Mouse (Mus musculus) heart, embryonic 15.5 days (tissue): ENCODE measurements around the gene Lhx5. TPM values are rescaled to one million over a fixed set of nuclear protein-coding genes. Genes with fewer than 3 reads are reported as not detected.

Source experiments
- ATAC-seq: fragments of 200-750 bp; cut with Nextera tagmentation; replicated peaks from 2 replicates; pipeline ENCODE4 v1.8.0; 2017; ENCODE audit warnings: low read depth, moderate TSS enrichment; ENCODE audit not compliant: insufficient number of reproducible peaks, insufficient read depth, low FRiP score
- H3K27ac ChIP-seq: fragments of 300-500 bp; sonication (generic); 2 replicates; pipeline ENCODE4 v1.5.1; 2015; ENCODE audit warnings: mild to moderate bottlenecking, inconsistent platforms
- H3K27me3 ChIP-seq: fragments of 300-500 bp; sonication (generic); 2 replicates; pipeline ENCODE4 v1.6.1; 2015; ENCODE audit warnings: inconsistent platforms
- H3K36me3 ChIP-seq: fragments of 300-500 bp; sonication (generic); 2 replicates; pipeline ENCODE4 v1.6.1; 2015; ENCODE audit warnings: mild to moderate bottlenecking, inconsistent platforms
- H3K4me1 ChIP-seq: fragments of 300-500 bp; sonication (generic); replicated peaks from 2 replicates; pipeline ENCODE4 v1.6.1; 2015; ENCODE audit warnings: inconsistent platforms
- H3K4me2 ChIP-seq: fragments of 300-500 bp; sonication (generic); 2 replicates; pipeline ENCODE4 v1.6.1; 2015; ENCODE audit warnings: inconsistent platforms, mild to moderate bottlenecking, moderate library complexity
- H3K4me3 ChIP-seq: fragments of 300-500 bp; sonication (generic); 2 replicates; pipeline ENCODE4 v1.5.1; 2015; ENCODE audit warnings: mild to moderate bottlenecking, inconsistent platforms
- H3K9ac ChIP-seq: fragments of 300-500 bp; sonication (generic); 2 replicates; pipeline ENCODE4 v1.6.1; 2015; ENCODE audit warnings: mild to moderate bottlenecking, inconsistent platforms
- H3K9me3 ChIP-seq: fragments of 300-500 bp; sonication (generic); replicated peaks from 2 replicates; pipeline ENCODE4 v1.6.1; 2016; ENCODE audit warnings: inconsistent platforms
- WGBS: fragments of 180-500 bp; shearing (Covaris S2); methylation state at CpG from one replicate; pipeline ENCODE4 v1.1.7; 2015; ENCODE audit warnings: mixed read lengths; 5-methylcytosine and 5-hydroxymethylcytosine counted together
- polyA plus RNA-seq: library from polyadenylated mRNA; unstranded; fragments of >200 nt; fragmentation: Nextera tagmentation; extraction: Ambion mirVana; gene quantifications from 2 replicates; pipeline ENCODE4 v1.2.1, GENCODE M21; 2015

The Lhx5 gene
- polyA plus RNA-seq, 1 experiment from 2014 or later, result not detected

DNA sequence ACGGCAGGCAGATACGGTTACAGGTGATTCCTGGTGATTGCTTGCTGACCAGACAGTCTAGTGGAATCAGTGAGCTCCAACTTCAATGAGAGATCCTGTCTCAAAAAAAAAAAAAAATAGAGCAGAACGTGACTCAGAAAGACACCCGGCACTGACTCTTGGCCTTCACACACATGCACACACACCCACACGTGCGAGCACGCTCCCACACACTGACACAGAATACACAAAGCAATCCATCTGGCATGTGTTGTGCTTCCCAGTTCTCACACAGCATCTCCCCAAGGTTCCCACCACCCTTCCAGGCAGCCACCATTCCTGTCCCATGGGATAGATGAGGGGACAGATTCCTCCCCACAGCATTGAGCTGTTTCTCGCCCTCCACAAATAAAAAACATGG lies 11.4 kb upstream of the Lhx5 start:
- H3K4me1 ChIP-seq, result no peaks in the 10 kb centered on the region
- no peaks in the 10 kb centered on the region for H3K9me3 ChIP-seq
- H3K9ac ChIP-seq, result no peak overlapping the region
- no peak overlapping the region for H3K27ac ChIP-seq
- no peak for ATAC-seq
- H3K36me3 ChIP-seq, result no peaks in the 10 kb centered on the region
- 77% methylated on average over 8 of the region's 8 CpGs for WGBS
- H3K27me3 ChIP-seq, result peaks cover 85% of the 10 kb centered on the region
- no peak overlapping the region for H3K4me2 ChIP-seq
- H3K4me3 ChIP-seq, result no peak overlapping the region

DNA sequence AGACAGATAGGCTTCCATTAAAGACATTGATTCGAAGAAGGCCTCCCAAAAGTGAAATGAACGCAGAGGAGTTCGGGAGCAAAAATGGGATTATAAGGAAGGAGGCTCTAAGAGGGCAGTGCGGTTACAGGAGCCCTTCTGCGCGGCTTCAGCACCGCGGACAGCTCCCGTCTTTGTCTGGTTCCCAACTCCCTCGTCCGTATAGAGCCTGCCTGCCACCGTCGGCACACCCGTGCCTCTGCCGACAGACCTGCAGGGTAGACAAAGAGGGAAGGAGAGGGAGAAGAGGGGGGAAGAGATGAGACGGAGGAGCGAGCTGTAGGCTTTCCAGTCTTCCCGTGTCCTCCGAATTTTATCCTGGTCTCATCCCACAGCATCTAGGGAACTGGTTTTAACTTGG lies 7.5 kb upstream of the Lhx5 start:
- Histone ChIP-seq H3K4me3 (no peak overlapping the region), H3K27ac (no peak overlapping the region), H3K36me3 (no peaks in the 10 kb centered on the region), H3K4me1 (no peaks in the 10 kb centered on the region), H3K9me3 (no peaks in the 10 kb centered on the region), H3K27me3 (peaks cover 97% of the 10 kb centered on the region), H3K4me2 (no peak overlapping the region), H3K9ac (no peak overlapping the region)
- 0% methylated on average over 19 of the region's 19 CpGs for WGBS
- ATAC-seq, result peak; percentile 67; the same call in 1 of the 2 replicates

DNA sequence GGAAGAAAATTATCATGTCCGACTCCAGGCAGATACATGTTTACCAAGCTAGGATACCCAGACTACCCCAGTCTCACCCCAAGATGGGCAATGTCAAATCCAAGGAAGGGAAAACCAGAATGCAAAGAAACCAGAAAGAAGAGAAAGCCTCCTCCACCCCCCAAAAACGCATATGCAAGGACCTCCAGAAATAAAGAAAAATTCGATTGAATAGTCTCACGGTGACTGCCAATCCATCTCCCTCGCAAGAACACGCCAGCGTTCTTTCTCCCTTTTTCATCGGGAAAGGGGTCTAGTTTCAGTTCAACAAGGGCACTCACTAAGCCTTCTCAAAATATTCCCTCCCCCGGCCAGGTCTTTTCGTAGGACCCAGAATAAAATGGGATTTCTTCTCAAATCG lies 6.8 kb upstream of the Lhx5 start:
- Histone ChIP-seq H3K27me3 (peaks cover 96% of the 10 kb centered on the region), H3K9me3 (no peaks in the 10 kb centered on the region), H3K36me3 (no peaks in the 10 kb centered on the region), H3K4me1 (no peaks in the 10 kb centered on the region), H3K4me3 (no peak overlapping the region), H3K27ac (no peak overlapping the region), H3K4me2 (no peak overlapping the region), H3K9ac (no peak overlapping the region)
- ATAC-seq, result no peak
- WGBS, result 2% methylated on average over 11 of the region's 11 CpGs

DNA sequence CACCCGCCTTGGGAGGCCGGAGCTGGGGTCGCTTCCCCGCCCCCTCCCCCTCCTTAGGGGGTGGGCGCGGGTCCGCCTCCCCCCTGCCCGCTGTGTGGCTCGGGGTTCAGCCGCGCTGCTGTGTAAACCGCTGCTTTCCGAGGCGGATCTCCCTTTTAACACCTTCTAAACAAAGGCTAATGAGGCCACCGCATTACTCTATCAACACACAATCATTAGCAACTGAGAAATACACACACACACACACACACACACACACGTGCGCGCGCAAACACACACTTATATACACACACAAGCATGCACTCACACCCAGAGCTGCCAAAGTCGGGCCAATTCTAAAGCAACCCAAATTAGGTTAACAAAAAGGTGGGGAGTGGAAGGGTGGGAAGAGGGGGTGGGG lies 5.8 kb upstream of the Lhx5 start:
- Histone ChIP-seq H3K4me3 (no peak overlapping the region), H3K9ac (no peak overlapping the region), H3K27me3 (peaks cover 97% of the 10 kb centered on the region), H3K9me3 (no peaks in the 10 kb centered on the region), H3K4me1 (no peaks in the 10 kb centered on the region), H3K36me3 (no peaks in the 10 kb centered on the region), H3K4me2 (no peak overlapping the region), H3K27ac (no peak overlapping the region)
- under 1% methylated on average over 20 of the region's 20 CpGs for WGBS
- ATAC-seq, result no peak

DNA sequence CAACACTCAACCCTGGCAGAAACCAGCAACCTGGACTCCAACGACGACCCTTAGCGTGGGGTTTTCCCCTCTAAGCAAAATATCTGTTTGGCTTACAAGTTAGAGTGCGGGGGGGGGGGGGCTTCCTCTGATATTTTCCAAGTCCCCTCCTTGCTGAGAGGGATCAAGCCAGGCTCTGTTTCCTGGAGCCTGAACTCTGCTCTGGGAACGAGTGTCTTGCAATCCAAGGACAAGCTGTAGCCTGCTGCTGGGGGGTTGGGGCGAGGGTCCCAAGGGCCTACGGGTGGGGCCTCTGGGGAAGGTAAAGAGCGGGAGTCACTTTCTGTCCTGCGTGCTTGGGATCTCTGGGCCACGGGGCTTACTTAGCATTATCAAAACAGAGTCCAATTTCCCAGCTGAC lies 4.9 kb upstream of the Lhx5 start:
- H3K4me3 ChIP-seq, result no peak overlapping the region
- ATAC-seq, result no peak
- H3K4me1 ChIP-seq, result peaks cover under 1% of the 10 kb centered on the region; the same call in 1 of the 2 replicates
- 4% methylated on average over 10 of the region's 10 CpGs for whole genome bisulfite sequencing
- no peaks in the 10 kb centered on the region for H3K36me3 ChIP-seq
- H3K9ac ChIP-seq, result no peak overlapping the region
- peaks cover 97% of the 10 kb centered on the region for H3K27me3 ChIP-seq
- no peak overlapping the region for H3K4me2 ChIP-seq
- H3K27ac ChIP-seq, result no peak overlapping the region
- H3K9me3 ChIP-seq, result no peaks in the 10 kb centered on the region

DNA sequence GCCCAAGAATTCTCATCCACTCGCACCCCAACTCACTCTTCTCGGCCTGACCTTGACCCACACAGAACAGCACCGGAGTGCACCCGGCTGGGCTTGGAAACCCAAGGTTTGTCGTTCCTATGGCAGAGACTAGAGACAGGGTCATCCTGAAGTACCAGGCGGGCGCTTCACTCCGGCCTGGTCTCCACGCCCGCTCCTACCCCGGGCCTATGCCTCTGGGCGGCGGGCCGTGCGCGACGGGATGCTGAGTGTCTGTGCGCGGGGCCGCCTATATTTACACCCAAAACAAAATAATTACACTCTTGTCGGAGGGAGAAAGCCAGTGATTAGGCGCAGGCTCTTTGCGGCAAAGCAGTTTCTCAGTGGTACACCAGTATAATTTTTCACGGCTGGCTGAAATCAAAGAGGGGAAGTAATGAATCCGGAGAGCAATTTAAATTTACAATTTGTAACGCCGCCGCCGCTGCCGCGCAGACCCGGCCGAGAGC lies 4.0 kb upstream of the Lhx5 start:
- Histone ChIP-seq H3K36me3 (no peaks in the 10 kb centered on the region), H3K9ac (no peak overlapping the region), H3K27ac (no peak overlapping the region), H3K9me3 (no peaks in the 10 kb centered on the region), H3K4me2 (no peak overlapping the region), H3K4me1 (peaks cover 5% of the 10 kb centered on the region; the same call in 1 of the 2 replicates), H3K27me3 (peaks cover 97% of the 10 kb centered on the region), H3K4me3 (no peak overlapping the region)
- 1% methylated on average over 33 of the region's 33 CpGs for WGBS
- ATAC-seq, result no peak

DNA sequence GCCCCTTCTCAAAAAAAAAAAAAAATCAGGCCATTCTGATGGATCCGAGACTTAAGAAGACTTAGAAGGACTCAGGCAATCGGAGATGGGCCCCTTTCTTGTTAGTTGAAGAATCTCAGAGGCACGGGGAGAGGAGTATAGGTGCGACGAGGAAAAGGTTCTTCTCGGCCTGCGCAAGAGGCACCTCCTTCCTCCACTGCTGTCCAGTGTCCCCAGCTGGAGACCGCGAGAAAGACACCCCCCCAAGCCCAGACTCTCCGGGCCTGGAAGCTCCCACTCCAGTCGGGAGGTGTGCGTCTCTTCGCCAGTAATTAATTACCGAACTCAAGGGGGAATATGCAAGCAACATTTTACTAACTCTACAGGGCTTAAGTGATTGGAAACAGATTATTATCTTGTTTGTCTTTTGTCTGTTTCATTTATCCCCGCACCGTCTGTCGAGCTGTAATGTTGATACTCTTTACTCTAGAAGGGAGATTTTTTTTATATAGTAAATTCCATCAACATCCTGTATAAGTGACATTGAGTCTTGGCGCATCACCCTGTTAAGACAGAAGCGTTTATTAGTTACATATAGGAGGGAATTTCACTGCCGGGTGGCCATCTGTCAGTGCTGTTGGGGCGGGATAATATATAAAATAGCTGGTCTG lies 3.2 kb upstream of the Lhx5 start:
- no peak for ATAC-seq
- no peaks in the 10 kb centered on the region for H3K36me3 ChIP-seq
- 2% methylated on average over 21 of the region's 21 CpGs for WGBS
- no peak overlapping the region for H3K27ac ChIP-seq
- H3K9ac ChIP-seq, result no peak overlapping the region
- H3K4me1 ChIP-seq, result peaks cover 5% of the 10 kb centered on the region; the same call in 1 of the 2 replicates
- peaks cover 97% of the 10 kb centered on the region for H3K27me3 ChIP-seq
- no peaks in the 10 kb centered on the region for H3K9me3 ChIP-seq
- no peak overlapping the region for H3K4me2 ChIP-seq
- no peak overlapping the region for H3K4me3 ChIP-seq

DNA sequence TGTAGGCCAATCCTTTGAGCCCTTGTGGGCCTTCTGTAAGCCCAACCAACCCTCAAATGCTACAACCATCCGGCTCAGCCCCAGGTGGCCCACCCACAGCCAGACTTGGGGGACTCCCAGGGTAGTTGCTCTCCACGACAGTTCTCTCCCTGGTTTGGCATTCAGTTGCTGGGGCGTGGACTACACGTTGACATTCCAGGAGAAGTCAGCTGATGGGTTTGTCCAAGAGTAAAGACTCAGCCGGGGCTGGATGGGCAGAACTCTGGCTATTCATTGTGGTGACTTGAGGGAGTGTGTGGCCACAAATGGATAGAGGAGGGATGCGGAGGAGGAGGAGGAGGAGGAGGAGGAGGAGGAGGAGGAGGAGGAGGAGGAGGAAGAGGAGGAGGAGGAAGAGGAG lies 2.5 kb upstream of the Lhx5 start:
- WGBS, result 3% methylated on average over 5 of the region's 6 CpGs
- ATAC-seq, result no peak
- peaks cover 97% of the 10 kb centered on the region for H3K27me3 ChIP-seq
- H3K27ac ChIP-seq, result no peak overlapping the region
- H3K4me2 ChIP-seq, result no peak overlapping the region
- H3K36me3 ChIP-seq, result no peaks in the 10 kb centered on the region
- H3K4me1 ChIP-seq, result peaks cover 5% of the 10 kb centered on the region; the same call in 1 of the 2 replicates
- H3K4me3 ChIP-seq, result no peak overlapping the region
- no peak overlapping the region for H3K9ac ChIP-seq
- H3K9me3 ChIP-seq, result no peaks in the 10 kb centered on the region

DNA sequence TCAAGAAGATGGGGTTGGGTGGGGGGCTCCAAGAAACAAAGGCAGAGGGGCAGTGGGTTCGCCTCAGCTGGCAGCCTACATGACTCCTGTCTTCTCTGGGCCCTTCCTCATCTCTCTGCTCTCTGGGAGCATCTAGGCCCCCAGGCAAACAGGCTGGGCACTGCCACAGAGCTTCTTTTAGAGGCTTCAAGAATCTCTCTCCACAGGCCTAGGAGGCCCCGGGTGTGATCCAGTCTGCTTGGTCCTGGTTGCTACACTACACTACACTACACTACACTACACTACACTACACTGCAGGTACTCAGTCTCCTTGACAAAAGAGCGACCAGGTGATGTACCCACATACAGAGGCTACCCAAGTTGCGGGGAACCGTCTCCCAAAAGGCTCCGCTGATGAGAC lies 1.8 kb upstream of the Lhx5 start:
- ATAC-seq, result no peak
- peaks cover 97% of the 10 kb centered on the region for H3K27me3 ChIP-seq
- 5% methylated on average over 6 of the region's 6 CpGs for whole genome bisulfite sequencing

DNA sequence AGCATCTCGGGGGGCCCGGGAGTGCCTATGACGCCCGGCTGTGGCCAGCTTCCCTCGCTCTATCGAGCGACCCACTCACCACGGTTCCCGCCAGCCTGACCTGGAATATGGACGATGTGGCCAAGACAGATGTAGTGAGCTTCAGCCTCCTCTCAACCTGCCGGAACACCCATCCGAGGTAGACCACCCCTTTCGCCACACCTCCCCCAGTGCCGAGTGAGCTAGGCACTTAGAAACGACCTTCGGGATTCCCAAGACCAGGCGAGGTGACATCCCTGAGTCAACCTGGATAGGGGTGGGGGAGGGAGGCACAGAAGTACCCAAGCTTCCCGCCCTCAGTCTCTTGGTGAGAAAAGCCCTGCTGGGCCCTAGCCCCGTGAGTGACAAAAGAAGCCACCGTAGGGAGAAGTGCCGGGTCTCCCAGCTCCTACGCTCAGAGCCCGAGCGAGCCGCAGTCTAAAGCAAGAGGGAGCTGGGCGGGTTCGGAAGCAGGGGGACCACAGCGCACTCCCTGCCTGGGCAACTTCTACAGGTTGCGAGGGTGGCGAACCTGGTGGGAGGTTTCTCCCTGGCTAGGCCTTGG lies 407 bp upstream of the Lhx5 start:
- 2% methylated on average over 30 of the region's 30 CpGs for WGBS
- Histone ChIP-seq H3K4me1 (peaks cover 12% of the 10 kb centered on the region; the same call in 1 of the 2 replicates), H3K4me2 (no peak overlapping the region), H3K4me3 (no peak overlapping the region), H3K9me3 (no peaks in the 10 kb centered on the region), H3K27me3 (peaks cover 99% of the 10 kb centered on the region), H3K36me3 (no peaks in the 10 kb centered on the region), H3K27ac (no peak overlapping the region), H3K9ac (no peak overlapping the region)
- no peak for ATAC-seq

More for the DNA sequence above, 1.8 kb upstream of the Lhx5 start:
- no peak overlapping the region for H3K4me3 ChIP-seq
- H3K36me3 ChIP-seq, result no peaks in the 10 kb centered on the region
- H3K9me3 ChIP-seq, result no peaks in the 10 kb centered on the region
- H3K27ac ChIP-seq, result no peak overlapping the region
- peaks cover 5% of the 10 kb centered on the region; the same call in 1 of the 2 replicates for H3K4me1 ChIP-seq
- no peak overlapping the region for H3K9ac ChIP-seq
- no peak overlapping the region for H3K4me2 ChIP-seq

DNA sequence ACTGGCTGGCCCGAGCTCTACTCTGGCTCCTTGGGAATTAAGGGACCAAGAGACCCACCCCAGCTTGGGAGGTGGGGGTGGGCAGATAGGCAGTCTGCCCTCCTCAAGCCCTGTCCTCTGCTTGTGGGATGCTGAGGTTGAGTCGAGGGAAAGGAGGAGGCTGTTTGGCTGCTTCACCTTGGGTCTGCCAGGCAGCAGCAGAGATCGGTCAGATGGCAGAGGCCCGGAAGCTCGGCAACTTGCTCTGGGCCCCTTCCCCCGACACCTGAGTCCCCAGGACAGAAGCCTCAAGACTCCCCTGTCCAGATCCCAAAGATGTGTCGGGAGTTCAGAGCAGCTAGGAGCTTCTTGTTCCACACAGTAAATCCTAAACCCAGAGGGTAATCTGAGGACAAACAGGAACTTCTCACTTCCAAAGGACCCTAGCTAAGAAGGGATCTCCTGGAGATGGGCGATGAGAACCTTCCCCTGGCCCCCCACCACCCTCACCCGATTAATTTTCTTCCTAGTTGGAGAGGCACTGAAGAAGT lies 1.1 kb downstream of the Lhx5 start:
- no peak overlapping the region for H3K4me2 ChIP-seq
- peaks cover 99% of the 10 kb centered on the region for H3K27me3 ChIP-seq
- no peak overlapping the region for H3K9ac ChIP-seq
- peaks cover 15% of the 10 kb centered on the region; the same call in 1 of the 2 replicates for H3K4me1 ChIP-seq
- H3K36me3 ChIP-seq, result no peaks in the 10 kb centered on the region
- 3% methylated on average over 9 of the region's 9 CpGs for WGBS
- H3K27ac ChIP-seq, result no peak overlapping the region
- no peaks in the 10 kb centered on the region for H3K9me3 ChIP-seq
- no peak overlapping the region for H3K4me3 ChIP-seq
- no peak for ATAC-seq
